Mouse (Mus musculus): Measurements from ENCODE around the gene Abhd16b. TPM values are rescaled to one million over a fixed set of nuclear protein-coding genes. Genes with fewer than 3 reads are reported as not detected.
"Not testable (repeated sequence)": the region's sequence is repeated elsewhere in the genome, so short reads cannot be mapped to it uniquely, and the experiment has no call there.

The Abhd16b gene
- polyA plus RNA-seq, 1 experiment from 2014 or later = 0.12 TPM

DNA sequence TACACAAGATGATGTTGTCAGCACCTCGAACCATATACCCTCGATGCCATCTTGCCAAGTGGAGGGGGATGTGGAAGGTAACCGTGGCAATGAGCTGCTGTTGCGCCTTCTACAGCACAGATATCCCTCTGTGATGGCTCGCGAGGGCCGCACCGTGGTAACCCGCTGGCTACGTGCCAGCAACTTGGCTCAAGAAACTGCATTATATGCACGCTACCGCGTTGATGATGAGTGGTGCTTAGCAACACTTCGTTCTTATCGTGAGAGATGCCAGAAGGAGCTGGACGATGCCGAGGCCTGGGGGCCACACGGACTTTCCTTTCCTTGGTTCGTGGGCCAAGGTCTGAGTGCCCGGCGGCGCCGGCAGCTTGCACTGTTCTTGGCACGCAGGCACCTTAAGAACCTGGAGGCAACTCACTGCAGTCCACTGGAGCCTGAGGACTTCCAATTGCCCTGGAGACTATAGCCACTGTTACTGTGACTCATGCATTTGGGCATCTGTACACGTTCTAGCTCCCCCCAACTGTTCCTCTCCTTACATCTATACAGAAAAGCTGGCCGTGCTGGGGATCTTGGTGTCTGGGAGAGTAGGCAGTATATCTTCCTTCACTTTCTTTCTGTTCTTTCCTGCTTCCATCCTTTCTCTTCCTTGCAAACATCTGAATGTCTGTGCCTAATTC lies 1.4 kb downstream of the Abhd16b start:
- H3K4me3 ChIP-seq = no peak overlapping the region
- H3K27me3 ChIP-seq (replicated peaks) = no peaks in the 10 kb centered on the region
- no peaks in the 10 kb centered on the region; the same call in 1 of the 2 replicates for H3K36me3 ChIP-seq (replicated peaks)
- peaks cover 19% of the 10 kb centered on the region for H3K4me1 ChIP-seq
- 69% methylated on average over 26 of the region's 26 CpGs for WGBS
- H3K9me3 ChIP-seq = no peaks in the 10 kb centered on the region
- H3K9ac ChIP-seq = no peak overlapping the region
- no peak for ATAC-seq (replicated peaks)
- H3K27ac ChIP-seq = no peak overlapping the region
- H3K4me2 ChIP-seq = no peak overlapping the region

DNA sequence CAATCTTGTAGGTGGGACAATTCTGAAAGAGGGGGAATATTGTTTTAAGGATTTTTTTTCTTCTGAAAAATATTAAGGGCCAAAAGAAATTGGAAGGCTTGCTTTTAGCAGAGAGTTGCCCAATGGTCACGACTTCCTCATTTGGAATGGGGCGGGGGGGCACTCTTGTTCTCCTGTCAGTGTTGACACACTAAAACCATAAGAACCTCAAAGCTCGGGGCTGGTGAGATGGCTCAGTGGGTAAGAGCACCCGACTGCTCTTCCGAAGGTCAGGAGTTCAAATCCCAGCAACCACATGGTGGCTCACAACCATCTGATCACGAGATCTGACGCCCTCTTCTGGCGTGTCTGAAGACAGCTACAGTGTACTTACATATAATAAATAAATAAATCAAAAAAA lies 2.8 kb downstream of the Abhd16b start:
- WGBS = 61% methylated on average over 8 of the region's 8 CpGs
- not testable (repeated sequence) for H3K36me3 ChIP-seq (replicated peaks); H3K4me3 ChIP-seq; H3K27me3 ChIP-seq (replicated peaks); H3K27ac ChIP-seq; H3K9me3 ChIP-seq; ATAC-seq (replicated peaks); H3K9ac ChIP-seq
- H3K4me1 ChIP-seq = peaks cover 19% of the 10 kb centered on the region
- H3K4me2 ChIP-seq = peak overlapping the region; percentile 99

DNA sequence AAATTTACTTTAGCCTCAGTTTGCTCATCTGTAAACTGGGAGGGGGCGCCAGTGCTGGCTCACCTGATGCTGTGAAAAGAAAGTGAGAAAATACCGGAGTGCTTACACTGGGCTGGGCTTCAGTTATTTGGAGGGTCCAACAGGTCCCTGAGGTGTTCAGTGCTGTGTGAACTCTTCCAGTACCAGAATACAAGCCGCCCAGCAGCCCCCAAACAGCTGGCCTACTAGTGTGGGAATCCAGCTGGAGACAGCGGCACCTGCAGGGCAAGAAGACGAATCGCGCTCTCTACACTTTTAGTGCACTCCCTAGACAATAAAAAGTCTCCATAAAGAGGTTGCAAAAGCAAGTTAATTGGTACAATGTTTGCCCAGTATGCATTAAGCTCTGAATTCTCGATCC lies 3.3 kb downstream of the Abhd16b start:
- Histone ChIP-seq H3K4me3 (peak overlapping the region; percentile 88), H3K36me3 (replicated peaks) (peaks cover 7% of the 10 kb centered on the region; the same call in 1 of the 2 replicates), H3K4me2 (peak overlapping the region; percentile 99), H3K27ac (peak overlapping the region; percentile 86), H3K27me3 (replicated peaks) (no peaks in the 10 kb centered on the region), H3K9ac (peak overlapping the region; percentile 40), H3K4me1 (peaks cover 19% of the 10 kb centered on the region), H3K9me3 (no peaks in the 10 kb centered on the region)
- WGBS = 14% methylated on average over 8 of the region's 8 CpGs
- peak; percentile 69 for ATAC-seq (replicated peaks)

DNA sequence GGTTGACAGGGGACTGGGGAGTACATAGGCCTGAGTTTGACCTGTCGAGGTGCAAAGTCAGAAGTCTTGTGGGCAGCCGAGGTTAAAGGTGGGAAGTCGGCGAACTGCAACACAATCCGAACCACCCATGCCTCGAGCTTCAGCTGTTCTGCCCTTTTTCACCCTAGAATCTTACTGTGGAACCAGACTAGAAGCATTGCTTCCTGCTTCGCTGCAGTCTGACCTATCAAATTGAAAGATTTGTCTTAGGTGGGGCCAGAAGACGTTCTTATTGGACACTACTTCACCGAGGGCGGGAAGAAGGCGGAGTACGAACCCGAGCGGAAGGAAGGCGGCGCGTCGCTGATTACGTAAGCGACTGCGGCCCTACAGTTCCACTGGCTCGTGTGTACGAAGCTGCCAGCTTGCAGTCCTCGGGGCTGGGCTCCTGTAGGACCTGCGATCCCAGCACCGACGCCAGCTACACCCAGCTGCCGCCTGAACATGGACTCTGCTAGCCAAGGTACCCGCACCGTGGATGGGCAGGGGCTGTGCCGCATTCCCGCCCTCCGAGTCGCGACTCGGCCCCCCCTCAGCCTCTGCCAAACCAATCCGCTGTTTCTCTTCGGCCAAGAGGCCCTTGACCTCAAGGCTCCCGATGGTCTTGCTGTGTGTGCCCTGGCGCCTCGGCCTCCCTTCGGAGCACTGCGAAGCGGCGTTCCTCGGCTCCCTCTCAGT lies 4.0 kb downstream of the Abhd16b start, which contains the start of gene Tpd52l2:
TSS of gene Tpd52l2 (plus strand) at position 312 of the 717 bp plus-strand sequence.
- WGBS = 0% methylated on average over 46 of the region's 46 CpGs

DNA sequence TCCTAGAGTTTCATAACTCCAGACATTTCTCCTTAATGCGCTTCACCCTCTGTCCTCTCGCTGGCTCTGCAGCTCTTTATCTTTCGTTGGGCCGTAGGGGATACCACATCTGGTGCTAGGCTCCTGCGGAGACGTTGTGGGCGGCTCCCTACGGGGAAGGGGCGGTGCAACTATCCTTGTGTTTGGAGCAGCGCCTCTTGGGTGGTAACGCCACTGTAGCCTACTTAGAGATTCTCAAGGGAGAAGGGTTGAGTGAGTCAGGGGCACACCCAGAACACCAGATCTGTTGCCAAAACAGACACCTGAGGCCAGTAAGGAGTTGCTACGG lies 4.5 kb downstream of the Abhd16b start:
- H3K9me3 ChIP-seq = no peaks in the 10 kb centered on the region
- peak overlapping the region; percentile 88 for H3K4me3 ChIP-seq
- peak overlapping the region; percentile 86 for H3K27ac ChIP-seq
- WGBS = under 1% methylated on average over 12 of the region's 12 CpGs
- H3K9ac ChIP-seq = peak overlapping the region; percentile 93
- H3K4me1 ChIP-seq = peaks cover 19% of the 10 kb centered on the region
- peak overlapping the region; percentile 99 for H3K4me2 ChIP-seq
- peaks cover 15% of the 10 kb centered on the region; the same call in 1 of the 2 replicates for H3K36me3 ChIP-seq (replicated peaks)
- no peaks in the 10 kb centered on the region for H3K27me3 ChIP-seq (replicated peaks)
- peak; percentile 38 for ATAC-seq (replicated peaks)

More for the DNA sequence above, 4.0 kb downstream of the Abhd16b start, which contains the start of gene Tpd52l2:
- Histone ChIP-seq H3K9ac (peak within 1 kb of the TSS; percentile 93), H3K36me3 (replicated peaks) (peaks cover 10% of the 10 kb centered on the region; the same call in 1 of the 2 replicates), H3K9me3 (no peaks in the 10 kb centered on the region), H3K4me2 (peak within 1 kb of the TSS; percentile 99), H3K27me3 (replicated peaks) (no peaks in the 10 kb centered on the region), H3K4me3 (peak within 1 kb of the TSS; percentile 88), H3K27ac (peak within 1 kb of the TSS; percentile 86), H3K4me1 (peaks cover 19% of the 10 kb centered on the region)
- peak; percentile 99 for ATAC-seq (replicated peaks)

DNA sequence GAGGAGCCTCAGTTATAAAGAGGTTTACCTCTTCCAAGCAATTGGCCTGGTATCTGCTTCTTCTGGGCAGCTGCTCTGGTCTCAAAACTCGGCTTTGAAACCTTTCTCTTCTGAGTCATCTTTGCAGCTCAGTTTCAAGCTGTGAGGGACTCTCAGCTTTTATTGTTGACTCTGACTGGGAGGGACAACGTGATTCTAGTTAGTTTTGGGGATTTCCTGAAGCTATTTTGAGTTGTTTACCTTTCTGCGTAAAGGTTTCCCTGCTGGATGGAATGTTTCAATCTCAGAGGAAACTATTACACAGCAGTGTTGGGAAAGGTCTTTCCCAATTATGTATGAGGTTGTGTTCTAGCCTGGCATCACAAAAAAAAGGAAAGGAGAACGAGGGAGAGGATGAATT lies 5.6 kb downstream of the Abhd16b start:
- no peak overlapping the region for H3K27ac ChIP-seq
- H3K27me3 ChIP-seq (replicated peaks) = no peaks in the 10 kb centered on the region
- H3K9me3 ChIP-seq = no peaks in the 10 kb centered on the region
- H3K36me3 ChIP-seq (replicated peaks) = peaks cover 23% of the 10 kb centered on the region; the same call in 1 of the 2 replicates
- no peak overlapping the region for H3K9ac ChIP-seq
- 80% methylated on average over 4 of the region's 4 CpGs for WGBS
- no peak for ATAC-seq (replicated peaks)
- H3K4me3 ChIP-seq = no peak overlapping the region
- H3K4me1 ChIP-seq = peaks cover 19% of the 10 kb centered on the region
- no peak overlapping the region for H3K4me2 ChIP-seq

DNA sequence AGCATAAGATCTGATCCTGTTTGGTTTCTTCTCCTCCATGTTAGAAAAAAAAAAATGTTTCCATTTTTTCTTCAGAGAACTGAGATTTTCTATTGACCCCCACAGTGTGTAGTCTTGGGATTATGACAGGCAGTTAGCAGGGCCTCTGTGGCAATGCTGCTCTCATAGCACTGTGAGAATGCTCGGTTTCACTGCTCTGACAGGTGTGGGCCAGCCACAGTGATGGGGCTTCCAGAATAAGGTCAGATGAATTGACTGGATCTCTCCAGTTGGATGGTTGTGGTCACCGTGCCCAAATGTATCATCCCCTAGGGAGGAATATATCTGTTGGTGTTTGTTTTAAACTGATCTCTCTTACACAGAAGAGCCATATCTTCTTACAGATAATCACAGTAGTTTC lies 16.2 kb downstream of the Abhd16b start:
- WGBS = 84% methylated on average over 2 of the region's 2 CpGs
- Histone ChIP-seq H3K36me3 (replicated peaks) (peaks cover 46% of the 10 kb centered on the region), H3K9me3 (no peaks in the 10 kb centered on the region), H3K4me1 (no peaks in the 10 kb centered on the region), H3K27ac (no peak overlapping the region), H3K27me3 (replicated peaks) (no peaks in the 10 kb centered on the region), H3K4me3 (no peak overlapping the region), H3K9ac (no peak overlapping the region), H3K4me2 (no peak overlapping the region)
- ATAC-seq (replicated peaks) = no peak

DNA sequence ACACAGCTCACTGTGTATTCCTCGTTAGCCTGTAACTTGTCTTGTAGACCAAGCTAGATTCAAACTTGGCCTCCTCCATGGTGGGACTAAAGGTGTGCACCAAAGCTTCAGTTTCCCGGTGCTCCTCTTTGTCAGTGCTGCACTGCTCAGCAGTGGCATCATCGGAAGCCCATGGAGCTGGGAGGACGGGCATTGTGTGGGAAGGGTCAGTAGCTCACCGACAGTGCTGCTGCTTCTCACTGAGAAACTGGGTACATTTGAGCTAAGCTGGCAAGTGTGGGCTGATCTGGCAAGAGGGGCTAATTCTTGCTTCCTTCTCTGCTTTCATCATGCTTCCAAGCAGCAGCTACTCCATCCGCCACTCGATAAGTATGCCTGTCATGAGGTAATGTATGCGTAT lies 18.2 kb downstream of the Abhd16b start:
- 92% methylated on average over 8 of the region's 8 CpGs for WGBS
- no peak overlapping the region for H3K4me3 ChIP-seq
- ATAC-seq (replicated peaks) = no peak
- H3K27ac ChIP-seq = no peak overlapping the region
- no peaks in the 10 kb centered on the region for H3K27me3 ChIP-seq (replicated peaks)
- H3K9me3 ChIP-seq = no peaks in the 10 kb centered on the region
- H3K4me1 ChIP-seq = no peaks in the 10 kb centered on the region
- peaks cover 53% of the 10 kb centered on the region for H3K36me3 ChIP-seq (replicated peaks)
- no peak overlapping the region for H3K9ac ChIP-seq
- no peak overlapping the region for H3K4me2 ChIP-seq

DNA sequence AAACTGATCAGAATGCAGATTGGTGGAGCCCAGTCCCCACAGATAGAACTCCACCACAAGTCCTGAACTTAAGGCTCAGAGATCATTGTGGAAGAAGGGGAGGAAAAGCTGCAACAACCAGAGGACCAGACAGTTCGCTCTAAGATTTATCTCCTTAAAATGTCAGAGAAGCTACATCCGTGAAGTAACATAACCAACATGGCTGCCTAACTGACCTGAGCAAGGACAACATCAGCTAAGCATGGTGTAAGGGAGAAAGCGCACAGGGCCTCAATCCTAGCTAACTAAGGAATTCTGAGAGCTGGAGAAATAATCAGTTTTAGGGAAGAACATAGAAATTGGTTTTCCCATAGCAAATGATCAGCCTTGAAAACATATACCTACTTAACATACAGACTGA lies 26.2 kb downstream of the Abhd16b start:
- Histone ChIP-seq H3K9me3 (no peaks in the 10 kb centered on the region), H3K4me2 (peak overlapping the region; percentile 64), H3K27ac (peak overlapping the region; percentile 99), H3K9ac (peak overlapping the region; percentile 95), H3K4me3 (peak overlapping the region; percentile 98), H3K36me3 (replicated peaks) (peaks cover 23% of the 10 kb centered on the region), H3K4me1 (peaks cover 37% of the 10 kb centered on the region), H3K27me3 (replicated peaks) (no peaks in the 10 kb centered on the region)
- WGBS = 77% methylated on average over 3 of the region's 3 CpGs
- ATAC-seq (replicated peaks) = no peak

DNA sequence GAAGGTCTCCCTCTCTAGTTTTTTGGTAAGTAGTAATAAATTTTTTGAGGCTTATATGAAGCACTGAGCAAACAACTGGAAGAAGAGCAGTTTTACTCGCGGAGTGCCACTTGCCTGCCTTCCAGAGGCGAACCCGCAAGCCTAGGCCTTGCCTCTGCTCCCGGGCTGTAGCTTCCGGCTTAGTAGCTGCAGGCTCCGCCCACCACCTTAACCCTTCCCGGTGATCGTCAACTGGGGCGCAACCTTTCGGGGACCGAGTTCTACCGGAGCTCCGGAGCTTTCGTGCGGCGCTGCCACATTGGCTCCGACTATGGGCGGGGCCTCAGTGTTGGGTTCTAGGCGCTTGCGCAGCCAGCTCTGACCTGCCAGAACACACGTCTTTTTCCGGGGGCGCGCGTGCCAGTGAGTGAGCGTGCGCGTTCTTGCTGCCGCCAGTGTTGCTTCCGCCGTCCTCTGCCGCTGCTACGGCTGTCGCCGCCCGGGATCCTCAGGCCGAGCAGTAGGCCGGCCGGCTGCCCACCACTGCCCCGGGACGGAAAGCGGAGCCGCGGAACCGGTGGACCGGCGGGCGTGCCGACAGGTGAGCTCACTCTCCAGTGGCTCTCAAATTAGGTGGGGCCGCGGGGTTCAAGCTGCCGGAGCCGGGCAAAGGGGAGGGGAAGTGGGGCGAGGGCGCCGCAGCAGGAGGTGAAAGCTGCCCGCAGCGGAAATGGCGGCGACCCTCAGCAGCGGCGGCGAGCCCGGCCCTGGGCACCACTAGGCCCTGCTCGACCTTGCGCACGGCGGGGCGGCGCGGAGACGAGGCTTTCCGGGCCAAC lies 27.3 kb downstream of the Abhd16b start, which contains the start of gene Dnajc5:
TSS of gene Dnajc5 (plus strand) at position 368 of the 818 bp plus-strand sequence.
- peaks cover 18% of the 10 kb centered on the region for H3K36me3 ChIP-seq (replicated peaks)

DNA sequence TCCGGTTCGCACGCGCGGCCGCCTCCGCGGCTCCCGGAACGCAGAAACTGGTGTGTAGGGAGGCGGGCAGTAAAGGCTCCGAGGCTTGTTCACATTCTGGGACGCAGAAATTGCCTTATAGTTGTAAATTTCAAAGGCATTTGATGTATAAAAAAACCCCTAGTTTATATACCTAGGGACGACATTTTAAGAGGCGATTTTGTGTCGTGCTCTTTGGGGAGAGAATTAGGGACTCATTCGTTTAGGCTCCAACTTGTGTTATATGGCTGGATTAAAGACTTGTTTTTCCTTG lies 27.9 kb downstream of the Abhd16b start:
- no peak for ATAC-seq (replicated peaks)
- peak overlapping the region; percentile 98 for H3K4me3 ChIP-seq
- under 1% methylated on average over 17 of the region's 17 CpGs for whole genome bisulfite sequencing
- H3K4me2 ChIP-seq = peak overlapping the region; percentile 64
- peak overlapping the region; percentile 95 for H3K9ac ChIP-seq
- H3K4me1 ChIP-seq = peaks cover 42% of the 10 kb centered on the region
- H3K36me3 ChIP-seq (replicated peaks) = peaks cover 15% of the 10 kb centered on the region
- no peaks in the 10 kb centered on the region for H3K27me3 ChIP-seq (replicated peaks)
- peak overlapping the region; percentile 99 for H3K27ac ChIP-seq
- H3K9me3 ChIP-seq = no peaks in the 10 kb centered on the region

More for the DNA sequence above, 27.3 kb downstream of the Abhd16b start, which contains the start of gene Dnajc5:
- Histone ChIP-seq H3K4me1 (peaks cover 42% of the 10 kb centered on the region), H3K4me2 (peak within 1 kb of the TSS; percentile 64), H3K9ac (peak within 1 kb of the TSS; percentile 95), H3K9me3 (no peaks in the 10 kb centered on the region), H3K27me3 (replicated peaks) (no peaks in the 10 kb centered on the region), H3K4me3 (peak within 1 kb of the TSS; percentile 98), H3K27ac (peak within 1 kb of the TSS; percentile 99)
- under 1% methylated on average over 73 of the region's 74 CpGs for WGBS
- peak; percentile 97 for ATAC-seq (replicated peaks)

DNA sequence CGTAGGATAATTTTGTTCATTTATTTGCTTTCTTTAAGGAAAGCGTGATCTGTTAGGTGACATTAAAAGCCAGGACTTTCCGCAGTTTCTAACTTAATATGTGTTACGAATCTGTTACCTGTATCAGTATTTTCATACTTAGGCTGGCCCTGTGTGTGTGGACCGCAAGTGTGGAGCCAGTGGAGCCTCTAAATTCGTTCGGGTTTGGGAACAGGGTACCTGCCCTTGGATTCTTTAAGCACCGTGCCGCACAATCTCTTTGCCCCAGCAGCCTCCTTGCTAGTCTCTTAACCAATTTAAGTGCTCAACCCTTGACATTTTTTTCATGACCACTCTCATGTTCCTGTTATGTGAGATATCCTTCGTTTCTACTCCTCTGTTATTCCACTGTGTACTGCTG lies 28.5 kb downstream of the Abhd16b start:
- Histone ChIP-seq H3K9ac (peak overlapping the region; percentile 95), H3K9me3 (no peaks in the 10 kb centered on the region), H3K27ac (no peak overlapping the region), H3K4me3 (peak overlapping the region; percentile 98), H3K36me3 (replicated peaks) (peaks cover 9% of the 10 kb centered on the region; the same call in 1 of the 2 replicates), H3K4me2 (peak overlapping the region; percentile 64), H3K4me1 (peaks cover 42% of the 10 kb centered on the region), H3K27me3 (replicated peaks) (no peaks in the 10 kb centered on the region)
- no peak for ATAC-seq (replicated peaks)
- 55% methylated on average over 10 of the region's 10 CpGs for WGBS
